Mouse (Mus musculus): Measurements from ENCODE around the gene Ethe1.

DNA sequence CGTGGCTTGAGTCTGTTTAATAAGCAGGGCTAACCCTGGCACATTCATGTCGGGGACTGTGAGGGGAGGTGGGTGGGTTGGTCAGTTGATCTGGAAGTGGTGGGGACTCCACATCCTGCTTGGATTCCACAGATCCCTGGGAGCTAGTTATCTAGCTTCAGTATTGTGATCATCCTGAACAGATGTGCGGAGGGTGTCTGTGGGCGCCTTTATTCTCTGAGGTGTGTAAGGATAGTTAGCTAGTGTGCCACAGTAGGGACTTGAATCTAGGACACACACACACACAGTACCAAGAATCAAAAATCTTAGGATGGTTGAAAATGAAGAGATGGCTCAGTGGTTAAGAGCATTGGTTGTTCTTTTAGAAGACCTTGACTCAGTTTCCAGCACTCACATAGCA is 18.8 kb upstream of the Ethe1 start:
- no peak for TF ChIP-seq POLR2A (IDR thresholded peaks at IDR 0.05; ENCODE audit: borderline replicate concordance, extremely low read depth, insufficient read depth, insufficient read length, poor library complexity, severe bottlenecking)
- no peak for TF ChIP-seq CTCF (IDR thresholded peaks at IDR 0.05; ENCODE audit: borderline replicate concordance, extremely low read depth, insufficient read depth, insufficient read length)

Measured in brain, embryonic 14.5 days (tissue).